Mouse (Mus musculus) intestine, postnatal 0 days (tissue): ENCODE results near the gene Myl9. TPM values are rescaled to one million over a fixed set of nuclear protein-coding genes. Genes with fewer than 3 reads are reported as not detected.

Experiments
- ATAC-seq: fragments of 200-750 bp; cut with Nextera tagmentation; 2 replicates; pipeline ENCODE4 v1.8.0; 2017; ENCODE audit warnings: mild to moderate bottlenecking, moderate TSS enrichment, moderate library complexity
- H3K27ac ChIP-seq: fragments of 300-500 bp; sonication (generic); 2 replicates; pipeline ENCODE4 v1.5.1; 2014; ENCODE audit warnings: mild to moderate bottlenecking, low read depth, low read length, moderate library complexity
- H3K27me3 ChIP-seq: fragments of 300-500 bp; sonication (generic); replicated peaks from 2 replicates; pipeline ENCODE4 v1.6.1; 2014; ENCODE audit warnings: low read length, mixed read lengths; ENCODE audit not compliant: control insufficient read depth, insufficient read depth
- H3K36me3 ChIP-seq: fragments of 300-500 bp; sonication (generic); 2 replicates; pipeline ENCODE4 v1.6.1; 2014; ENCODE audit warnings: mild to moderate bottlenecking, moderate library complexity; ENCODE audit not compliant: control insufficient read depth, insufficient read depth
- H3K4me1 ChIP-seq: fragments of 300-500 bp; sonication (generic); replicated peaks from 2 replicates; pipeline ENCODE4 v1.6.1; 2014; ENCODE audit warnings: antibody characterized with exemption, low read length, mixed read lengths; ENCODE audit not compliant: control insufficient read depth, insufficient read depth
- H3K4me2 ChIP-seq: fragments of 300-500 bp; sonication (generic); replicated peaks from 2 replicates; pipeline ENCODE4 v1.6.1; 2014; ENCODE audit warnings: low read depth, mild to moderate bottlenecking, moderate library complexity
- H3K4me3 ChIP-seq: fragments of 300-500 bp; sonication (generic); 2 replicates; pipeline ENCODE4 v1.5.1; 2014; ENCODE audit warnings: low read depth, low read length
- H3K9ac ChIP-seq: fragments of 300-500 bp; sonication (generic); 2 replicates; pipeline ENCODE4 v1.6.1; 2014; ENCODE audit warnings: mild to moderate bottlenecking, low read depth, low read length
- H3K9me3 ChIP-seq: fragments of 300-500 bp; sonication (generic); 2 replicates; pipeline ENCODE4 v1.6.1; 2016; ENCODE audit warnings: mixed run types; ENCODE audit not compliant: control insufficient read depth
- CTCF ChIP-seq: sonication (generic); IDR thresholded peaks from 2 replicates; pipeline ENCODE4 v1.5.1; 2016; ENCODE audit warnings: low read depth, mild to moderate bottlenecking, control low read depth, antibody characterized with exemption, moderate library complexity
- WGBS: fragments of 180-500 bp; shearing (Covaris S2); extraction: QIAGEN DNeasy Blood & Tissue Kit; methylation state at CpG from one replicate; pipeline ENCODE4 v1.1.7; 2014; 5-methylcytosine and 5-hydroxymethylcytosine counted together
- polyA plus RNA-seq: library from polyadenylated mRNA; unstranded; fragments of >200 nt; fragmentation: Nextera tagmentation; extraction: Ambion mirVana; gene quantifications from 2 replicates; pipeline ENCODE4 v1.2.1, GENCODE M21; 2015

Gene Myl9
- polyA plus RNA-seq, 1 experiment from 2014 or later: 1,325 TPM

GRCm38 (mm10) chr2:156809579-156809978, 34.4 kb downstream of the Myl9 start:
- peak; percentile 94 for TF ChIP-seq CTCF
- 23% methylated on average over 2 of the region's 2 CpGs for WGBS
- no peaks in the 10 kb centered on the region for H3K9me3 ChIP-seq
- H3K4me3 ChIP-seq: no peak overlapping the region
- H3K4me1 ChIP-seq: no peaks in the 10 kb centered on the region
- H3K4me2 ChIP-seq: no peak overlapping the region
- H3K27me3 ChIP-seq: no peaks in the 10 kb centered on the region
- ATAC-seq: no peak
- no peak overlapping the region for H3K27ac ChIP-seq
- H3K9ac ChIP-seq: no peak overlapping the region
- no peaks in the 10 kb centered on the region for H3K36me3 ChIP-seq

GRCm38 (mm10) chr2:156810716-156811115, 35.5 kb downstream of the Myl9 start:
- Histone ChIP-seq H3K27ac (no peak overlapping the region), H3K4me1 (no peaks in the 10 kb centered on the region), H3K4me3 (no peak overlapping the region), H3K9ac (no peak overlapping the region), H3K9me3 (no peaks in the 10 kb centered on the region), H3K36me3 (no peaks in the 10 kb centered on the region), H3K27me3 (no peaks in the 10 kb centered on the region), H3K4me2 (no peak overlapping the region)
- TF ChIP-seq CTCF: peak; percentile 34; the same call in 1 of the 2 replicates
- ATAC-seq: no peak
- 95% methylated on average over 10 of the region's 10 CpGs for WGBS

GRCm38 (mm10) chr2:156811556-156811955, 36.3 kb downstream of the Myl9 start:
- WGBS: 65% methylated on average over 5 of the region's 5 CpGs
- Histone ChIP-seq H3K27ac (no peak overlapping the region), H3K27me3 (no peaks in the 10 kb centered on the region), H3K4me2 (no peak overlapping the region), H3K4me3 (no peak overlapping the region), H3K36me3 (no peaks in the 10 kb centered on the region), H3K9ac (no peak overlapping the region), H3K9me3 (no peaks in the 10 kb centered on the region), H3K4me1 (no peaks in the 10 kb centered on the region)
- no peak for ATAC-seq
- no peak for TF ChIP-seq CTCF

GRCm38 (mm10) chr2:156814344-156814801, 39.2 kb downstream of the Myl9 start:
- Histone ChIP-seq H3K27me3 (no peaks in the 10 kb centered on the region), H3K36me3 (no peaks in the 10 kb centered on the region), H3K27ac (no peak overlapping the region), H3K4me1 (no peaks in the 10 kb centered on the region), H3K4me2 (no peak overlapping the region), H3K4me3 (no peak overlapping the region), H3K9ac (no peak overlapping the region), H3K9me3 (no peaks in the 10 kb centered on the region)
- 33% methylated on average over 8 of the region's 8 CpGs for WGBS
- ATAC-seq: no peak
- no peak for TF ChIP-seq CTCF

- Histone ChIP-seq H3K36me3 (no peaks in the 10 kb centered on the region), H3K27ac (no peak overlapping the region; the same call in 1 of the 2 replicates), H3K4me1 (no peaks in the 10 kb centered on the region), H3K27me3 (no peaks in the 10 kb centered on the region), H3K4me3 (no peak overlapping the region), H3K9ac (no peak overlapping the region), H3K9me3 (no peaks in the 10 kb centered on the region), H3K4me2 (no peak overlapping the region)
- TF ChIP-seq CTCF: no peak
- ATAC-seq: no peak
- WGBS: 24% methylated on average over 5 of the region's 5 CpGs
These were observed 39.7 kb downstream of the Myl9 start for GRCm38 (mm10) chr2:156814893-156815292.

GRCm38 (mm10) chr2:156815412-156815811, 40.2 kb downstream of the Myl9 start:
- WGBS: 53% methylated on average over 3 of the region's 3 CpGs
- Histone ChIP-seq H3K9me3 (no peaks in the 10 kb centered on the region), H3K4me3 (no peak overlapping the region), H3K27me3 (no peaks in the 10 kb centered on the region), H3K9ac (no peak overlapping the region), H3K4me1 (no peaks in the 10 kb centered on the region), H3K4me2 (no peak overlapping the region), H3K27ac (no peak overlapping the region), H3K36me3 (no peaks in the 10 kb centered on the region)
- no peak for ATAC-seq
- TF ChIP-seq CTCF: no peak

- no peak for ATAC-seq
- Histone ChIP-seq H3K4me1 (no peaks in the 10 kb centered on the region), H3K27ac (no peak overlapping the region), H3K4me3 (no peak overlapping the region), H3K27me3 (no peaks in the 10 kb centered on the region), H3K4me2 (no peak overlapping the region), H3K9me3 (no peaks in the 10 kb centered on the region), H3K36me3 (no peaks in the 10 kb centered on the region), H3K9ac (no peak overlapping the region)
- TF ChIP-seq CTCF: no peak
- 65% methylated on average over 1 of the region's 1 CpGs for WGBS
These were observed 40.9 kb downstream of the Myl9 start for GRCm38 (mm10) chr2:156816116-156816515.
